Mouse (Mus musculus): ENCODE results near the gene Sema4d. TPM values are rescaled to one million over a fixed set of nuclear protein-coding genes. Genes with fewer than 3 reads are reported as not detected.

Gene Sema4d
- polyA plus RNA-seq, 1 experiment from 2014 or later: 5.9 TPM

- Histone ChIP-seq H3K4me3 (no peak overlapping the region), H3K27ac (no peak overlapping the region), H3K27me3 (ENCODE audit: insufficient read depth, poor library complexity, severe bottlenecking) (no peaks in the 10 kb centered on the region), H3K9me3 (no peaks in the 10 kb centered on the region), H3K36me3 (peaks cover 6% of the 10 kb centered on the region), H3K4me1 (replicated peaks) (peaks cover 24% of the 10 kb centered on the region)
- DNase-seq (ENCODE audit: low spot score): no peak
- 76% methylated on average over 5 of the region's 5 CpGs for WGBS
Observed at GRCm38 (mm10) chr13:51723114-51723513, 70.4 kb downstream of the Sema4d start.

GRCm38 (mm10) chr13:51720556-51720955 is 73.0 kb downstream of the Sema4d start:
- peaks cover 6% of the 10 kb centered on the region for H3K36me3 ChIP-seq
- no peaks in the 10 kb centered on the region for H3K9me3 ChIP-seq
- no peak overlapping the region for H3K4me3 ChIP-seq
- DNase-seq (ENCODE audit: low spot score): no peak
- no peaks in the 10 kb centered on the region for H3K27me3 ChIP-seq (ENCODE audit: insufficient read depth, poor library complexity, severe bottlenecking)
- no peak overlapping the region for H3K27ac ChIP-seq
- WGBS: 97% methylated on average over 4 of the region's 4 CpGs
- peaks cover 11% of the 10 kb centered on the region for H3K4me1 ChIP-seq (replicated peaks)

DNA sequence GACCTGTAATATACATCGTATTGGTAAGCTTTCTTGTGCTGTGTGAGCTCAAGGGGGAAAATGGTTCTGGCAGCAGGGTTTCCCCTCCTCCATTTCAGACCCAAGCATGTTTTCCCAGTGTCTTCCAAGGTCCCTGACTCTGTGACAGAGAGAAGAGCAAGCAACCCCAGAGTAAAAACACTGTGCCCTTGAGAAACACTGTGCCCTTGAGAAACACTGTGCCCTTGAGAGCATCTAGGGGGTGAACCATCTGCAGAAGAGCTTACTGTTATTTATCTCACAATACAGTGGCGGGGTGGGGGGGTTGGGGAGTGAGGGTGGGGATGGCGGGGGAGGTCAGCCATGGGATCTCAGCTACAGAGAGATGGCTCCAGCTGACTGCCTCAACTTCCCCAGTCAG is 74.3 kb downstream of the Sema4d start:
- DNase-seq (ENCODE audit: low spot score): no peak
- Histone ChIP-seq H3K36me3 (peaks cover 6% of the 10 kb centered on the region), H3K4me3 (no peak overlapping the region), H3K27me3 (ENCODE audit: insufficient read depth, poor library complexity, severe bottlenecking) (no peaks in the 10 kb centered on the region), H3K9me3 (no peaks in the 10 kb centered on the region), H3K4me1 (replicated peaks) (peaks cover 4% of the 10 kb centered on the region; the same call in 1 of the 2 replicates), H3K27ac (no peak overlapping the region)
- 91% methylated on average over 3 of the region's 3 CpGs for WGBS

- Histone ChIP-seq H3K27ac (no peak overlapping the region), H3K36me3 (peaks cover 14% of the 10 kb centered on the region), H3K9me3 (no peaks in the 10 kb centered on the region), H3K4me1 (replicated peaks) (no peaks in the 10 kb centered on the region), H3K4me3 (no peak overlapping the region), H3K27me3 (ENCODE audit: insufficient read depth, poor library complexity, severe bottlenecking) (no peaks in the 10 kb centered on the region)
- WGBS: 79% methylated on average over 8 of the region's 8 CpGs
- DNase-seq (ENCODE audit: low spot score): no peak
Observed at GRCm38 (mm10) chr13:51716350-51717263, 76.9 kb downstream of the Sema4d start.

DNA sequence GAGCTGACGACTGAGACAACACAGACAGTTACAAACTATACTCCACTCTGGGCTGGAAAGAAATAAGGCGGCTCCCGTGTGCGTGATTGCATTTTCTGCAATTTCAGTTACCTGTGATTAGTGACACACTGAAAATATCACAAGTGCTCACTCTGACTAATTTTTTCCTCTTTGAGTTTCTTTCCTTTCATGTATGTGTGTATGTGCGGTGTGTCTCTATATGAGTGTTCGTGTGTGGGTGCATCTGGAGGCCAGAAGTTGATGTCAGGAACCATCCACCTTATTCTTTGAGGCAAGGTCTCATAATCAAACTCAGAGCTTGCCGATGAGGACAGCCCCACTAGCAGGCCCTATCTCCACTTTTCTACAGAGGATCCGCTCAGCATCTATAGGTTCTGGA is 81.5 kb downstream of the Sema4d start:
- no peak overlapping the region for H3K4me3 ChIP-seq
- no peaks in the 10 kb centered on the region for H3K9me3 ChIP-seq
- no peak overlapping the region for H3K27ac ChIP-seq
- H3K27me3 ChIP-seq (ENCODE audit: insufficient read depth, poor library complexity, severe bottlenecking): no peaks in the 10 kb centered on the region
- H3K36me3 ChIP-seq: peaks cover 14% of the 10 kb centered on the region; the same call in 1 of the 2 replicates
- 95% methylated on average over 8 of the region's 8 CpGs for WGBS
- peaks cover 9% of the 10 kb centered on the region; the same call in 1 of the 2 replicates for H3K4me1 ChIP-seq (replicated peaks)
- DNase-seq (ENCODE audit: low spot score): no peak

DNA sequence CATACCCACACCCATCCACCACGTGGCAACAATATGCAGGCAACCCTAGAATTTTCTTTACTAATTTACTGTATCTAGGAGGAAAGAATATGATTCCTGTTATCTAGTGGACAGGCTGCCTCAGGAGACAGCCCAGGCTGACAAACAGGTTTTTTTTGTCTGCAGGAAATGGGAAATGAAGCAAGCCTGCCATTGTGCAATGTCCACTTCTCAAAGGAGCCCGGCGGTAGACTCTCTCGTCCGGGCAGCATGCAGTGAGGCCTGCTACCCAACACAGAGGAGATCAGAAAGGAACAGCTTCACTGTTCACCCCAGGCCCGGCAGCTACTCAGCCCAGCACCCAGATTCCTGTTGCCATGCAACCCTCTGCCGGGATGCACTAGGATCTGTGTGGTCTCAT is 82.8 kb downstream of the Sema4d start:
- H3K9me3 ChIP-seq: no peaks in the 10 kb centered on the region
- 81% methylated on average over 7 of the region's 7 CpGs for WGBS
- no peaks in the 10 kb centered on the region for H3K27me3 ChIP-seq (ENCODE audit: insufficient read depth, poor library complexity, severe bottlenecking)
- no peak overlapping the region; the same call in 1 of the 2 replicates for H3K27ac ChIP-seq
- no peak overlapping the region for H3K4me3 ChIP-seq
- H3K36me3 ChIP-seq: peaks cover 14% of the 10 kb centered on the region; the same call in 1 of the 2 replicates
- no peak for DNase-seq (ENCODE audit: low spot score)
- H3K4me1 ChIP-seq (replicated peaks): peaks cover 9% of the 10 kb centered on the region; the same call in 1 of the 2 replicates

- 0 out of 2 replicates have a peak overlapping the region, but pooled peaks have one; percentile 4 for H3K27ac ChIP-seq
- H3K27me3 ChIP-seq (ENCODE audit: insufficient read depth, poor library complexity, severe bottlenecking): no peaks in the 10 kb centered on the region
- H3K36me3 ChIP-seq: peaks cover 19% of the 10 kb centered on the region
- no peak for DNase-seq (ENCODE audit: low spot score)
- H3K9me3 ChIP-seq: no peaks in the 10 kb centered on the region
- WGBS: 83% methylated on average over 22 of the region's 22 CpGs
- H3K4me1 ChIP-seq (replicated peaks): peaks cover 6% of the 10 kb centered on the region; the same call in 1 of the 2 replicates
- H3K4me3 ChIP-seq: no peak overlapping the region
Observed at GRCm38 (mm10) chr13:51705882-51706854, 87.4 kb downstream of the Sema4d start.

GRCm38 (mm10) chr13:51703893-51704292 is 89.7 kb downstream of the Sema4d start:
- no peaks in the 10 kb centered on the region for H3K4me1 ChIP-seq (replicated peaks)
- no peak for DNase-seq (ENCODE audit: low spot score)
- peaks cover 22% of the 10 kb centered on the region for H3K36me3 ChIP-seq
- H3K4me3 ChIP-seq: no peak overlapping the region
- no peaks in the 10 kb centered on the region for H3K27me3 ChIP-seq (ENCODE audit: insufficient read depth, poor library complexity, severe bottlenecking)
- H3K9me3 ChIP-seq: no peaks in the 10 kb centered on the region
- no peak overlapping the region for H3K27ac ChIP-seq
- 88% methylated on average over 5 of the region's 5 CpGs for WGBS

DNA sequence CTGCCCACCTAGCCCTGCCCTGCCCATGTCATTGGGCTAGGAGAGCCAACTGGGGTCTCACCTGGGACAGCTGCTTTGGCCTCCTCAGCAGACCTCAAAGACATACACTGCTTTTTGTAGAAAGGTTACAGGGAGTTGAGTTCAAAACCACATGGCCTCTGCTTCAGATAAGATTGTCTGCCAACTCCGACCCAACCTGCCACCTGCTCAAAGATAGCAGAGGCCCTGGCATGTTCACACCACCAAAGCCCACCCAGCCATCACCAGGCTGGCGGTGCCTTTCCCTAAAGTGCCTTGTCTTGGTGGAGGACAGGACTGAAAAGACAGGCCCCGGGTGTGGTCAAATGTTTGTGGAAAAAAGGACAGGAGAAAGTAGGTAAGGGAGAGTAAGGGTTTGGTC is 95.2 kb downstream of the Sema4d start:
- Histone ChIP-seq H3K4me3 (no peak overlapping the region), H3K27me3 (ENCODE audit: insufficient read depth, poor library complexity, severe bottlenecking) (no peaks in the 10 kb centered on the region), H3K36me3 (peaks cover 22% of the 10 kb centered on the region), H3K9me3 (no peaks in the 10 kb centered on the region), H3K4me1 (replicated peaks) (no peaks in the 10 kb centered on the region), H3K27ac (no peak overlapping the region)
- 84% methylated on average over 3 of the region's 3 CpGs for WGBS
- no peak for DNase-seq (ENCODE audit: low spot score)

DNA sequence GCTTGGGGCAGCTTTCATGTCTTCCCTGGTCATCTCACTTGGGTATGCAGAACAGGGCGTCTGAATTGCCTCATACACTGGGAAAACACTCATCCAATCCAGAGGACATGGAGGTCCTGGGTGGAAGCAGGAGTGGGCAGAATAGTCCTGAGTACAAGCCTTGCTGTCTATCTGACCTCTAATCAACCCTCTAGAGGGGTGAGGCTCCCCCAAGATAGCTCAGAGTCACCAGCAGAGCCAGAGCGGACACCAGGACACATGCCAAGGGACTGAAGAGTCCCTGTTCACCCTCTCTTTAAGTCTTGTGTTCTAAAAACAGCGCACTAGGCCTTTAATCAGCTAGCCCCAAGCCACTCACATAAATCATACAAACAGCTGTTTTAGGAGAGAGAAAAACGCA is 95.7 kb downstream of the Sema4d start:
- Histone ChIP-seq H3K4me3 (no peak overlapping the region), H3K9me3 (no peaks in the 10 kb centered on the region), H3K27ac (no peak overlapping the region), H3K36me3 (peaks cover 19% of the 10 kb centered on the region), H3K27me3 (ENCODE audit: insufficient read depth, poor library complexity, severe bottlenecking) (no peaks in the 10 kb centered on the region), H3K4me1 (replicated peaks) (no peaks in the 10 kb centered on the region)
- 83% methylated on average over 4 of the region's 4 CpGs for WGBS
- no peak for DNase-seq (ENCODE audit: low spot score)

DNA sequence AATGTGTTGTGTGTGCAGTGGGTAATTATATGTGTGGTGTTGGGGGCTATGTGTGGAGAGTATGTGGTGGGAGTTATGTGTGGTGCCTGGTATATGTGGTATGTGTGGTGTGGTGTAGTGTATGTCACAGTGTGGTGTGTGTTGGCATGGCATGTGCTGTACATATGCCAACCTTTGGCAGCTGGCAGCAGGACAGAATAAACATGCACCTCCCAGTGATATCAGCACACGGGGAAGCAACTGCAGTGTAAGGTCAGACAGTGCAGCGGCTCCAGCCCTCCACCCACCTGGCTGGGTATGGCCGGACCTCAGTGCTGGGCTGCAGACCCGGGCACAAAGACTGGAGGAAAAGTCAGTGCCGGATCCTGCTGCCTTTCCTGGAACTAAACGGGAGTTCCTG is 96.1 kb downstream of the Sema4d start:
- H3K27ac ChIP-seq: no peak overlapping the region
- H3K4me1 ChIP-seq (replicated peaks): no peaks in the 10 kb centered on the region
- no peak overlapping the region for H3K4me3 ChIP-seq

DNA sequence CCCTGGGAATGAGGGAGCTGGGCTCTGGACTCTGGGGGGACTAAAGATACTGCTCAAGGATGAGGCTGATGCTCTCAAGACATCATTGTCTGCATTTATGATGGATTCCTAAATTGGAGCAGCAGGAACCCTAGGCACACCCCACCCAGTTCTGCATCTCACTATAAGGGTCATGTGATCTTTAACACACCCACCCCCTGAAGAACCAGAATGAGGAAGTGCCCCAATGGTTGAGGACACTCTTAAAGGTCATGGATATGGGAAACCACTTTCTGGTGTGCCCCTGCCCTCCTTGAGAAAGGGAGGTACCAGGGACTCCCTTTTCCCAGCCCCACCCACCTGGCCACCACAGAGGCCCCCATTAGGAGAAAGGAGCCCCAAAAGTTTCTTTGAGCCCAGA is 97.1 kb downstream of the Sema4d start:
- DNase-seq (ENCODE audit: low spot score): no peak
- H3K36me3 ChIP-seq: peaks cover 11% of the 10 kb centered on the region

More for the DNA sequence above, 96.1 kb downstream of the Sema4d start:
- no peak for DNase-seq (ENCODE audit: low spot score)
- Histone ChIP-seq H3K27me3 (ENCODE audit: insufficient read depth, poor library complexity, severe bottlenecking) (no peaks in the 10 kb centered on the region), H3K9me3 (no peaks in the 10 kb centered on the region), H3K36me3 (peaks cover 14% of the 10 kb centered on the region)
- WGBS: 84% methylated on average over 6 of the region's 6 CpGs

More for the DNA sequence above, 97.1 kb downstream of the Sema4d start:
- Histone ChIP-seq H3K27me3 (ENCODE audit: insufficient read depth, poor library complexity, severe bottlenecking) (no peaks in the 10 kb centered on the region), H3K9me3 (no peaks in the 10 kb centered on the region), H3K27ac (no peak overlapping the region), H3K4me1 (replicated peaks) (no peaks in the 10 kb centered on the region), H3K4me3 (no peak overlapping the region)

Data from hindbrain, embryonic 10.5 days (tissue).